Mouse (Mus musculus) hindbrain, embryonic 16.5 days (tissue): ENCODE results near the gene Ly75. TPM values are rescaled to one million over a fixed set of nuclear protein-coding genes. Genes with fewer than 3 reads are reported as not detected.

Source experiments
- ATAC-seq: fragments of 200-750 bp; cut with Nextera tagmentation; 2 replicates; pipeline ENCODE4 v1.8.0; 2017; ENCODE audit warnings: moderate TSS enrichment, moderate library complexity
- H3K27ac ChIP-seq: fragments of 300-500 bp; sonication (generic); 2 replicates; pipeline ENCODE4 v1.5.1; 2014; ENCODE audit warnings: low read depth, mild to moderate bottlenecking, control low read depth, low read length, moderate library complexity
- H3K27me3 ChIP-seq: fragments of 300-500 bp; sonication (generic); replicated peaks from 2 replicates; pipeline ENCODE4 v1.6.1; 2014; ENCODE audit warnings: low read length; ENCODE audit not compliant: control insufficient read depth, insufficient read depth
- H3K36me3 ChIP-seq: fragments of 300-500 bp; sonication (generic); 2 replicates; pipeline ENCODE4 v1.6.1; 2014; ENCODE audit warnings: mild to moderate bottlenecking, low read length, moderate library complexity, mixed read lengths; ENCODE audit not compliant: control insufficient read depth, insufficient read depth
- H3K4me1 ChIP-seq: fragments of 300-500 bp; sonication (generic); 2 replicates; pipeline ENCODE4 v1.6.1; 2014; ENCODE audit warnings: low read depth, low read length; ENCODE audit not compliant: control insufficient read depth, insufficient read depth
- H3K4me2 ChIP-seq: fragments of 300-500 bp; sonication (generic); 2 replicates; pipeline ENCODE4 v1.6.1; 2014; ENCODE audit warnings: mild to moderate bottlenecking, low read length, control low read depth, moderate library complexity
- H3K4me3 ChIP-seq: fragments of 300-500 bp; sonication (generic); 2 replicates; pipeline ENCODE4 v1.5.1; 2014; ENCODE audit warnings: mild to moderate bottlenecking, low read length, control low read depth, moderate library complexity
- H3K9ac ChIP-seq: fragments of 300-500 bp; sonication (generic); 2 replicates; pipeline ENCODE4 v1.6.1; 2014; ENCODE audit warnings: low read depth, mild to moderate bottlenecking, control low read depth, low read length, moderate library complexity
- H3K9me3 ChIP-seq: fragments of 300-500 bp; sonication (generic); 2 replicates; pipeline ENCODE4 v1.6.1; 2014; ENCODE audit warnings: mild to moderate bottlenecking, low read length, moderate library complexity; ENCODE audit not compliant: control insufficient read depth
- WGBS: fragments of 180-500 bp; shearing (Covaris S2); extraction: QIAGEN DNeasy Blood & Tissue Kit; methylation state at CpG from one replicate; pipeline ENCODE4 v1.1.7; 2014; 5-methylcytosine and 5-hydroxymethylcytosine counted together
- polyA plus RNA-seq: library from polyadenylated mRNA; unstranded; fragments of >200 nt; fragmentation: Nextera tagmentation; extraction: Ambion mirVana; gene quantifications from 2 replicates; pipeline ENCODE4 v1.2.1, GENCODE M21; 2015

Ly75 gene
- polyA plus RNA-seq, 1 experiment from 2014 or later: 1.9 TPM

GRCm38 (mm10) chr2:60283208-60283750 lies 99.8 kb downstream of the Ly75 start:
- no peak for ATAC-seq
- WGBS: 8% methylated on average over 9 of the region's 9 CpGs
- Histone ChIP-seq H3K27me3 (no peaks in the 10 kb centered on the region), H3K4me1 (peaks cover 8% of the 10 kb centered on the region; the same call in 1 of the 2 replicates), H3K4me3 (peak overlapping the region; percentile 54), H3K27ac (no peak overlapping the region), H3K9me3 (no peaks in the 10 kb centered on the region), H3K4me2 (peak overlapping the region; percentile 98), H3K36me3 (no peaks in the 10 kb centered on the region), H3K9ac (peak overlapping the region; percentile 70)

GRCm38 (mm10) chr2:60282625-60283024 lies 100.5 kb downstream of the Ly75 start:
- Histone ChIP-seq H3K27me3 (no peaks in the 10 kb centered on the region), H3K9ac (no peak overlapping the region), H3K4me2 (no peak overlapping the region), H3K9me3 (no peaks in the 10 kb centered on the region), H3K36me3 (no peaks in the 10 kb centered on the region), H3K4me1 (peaks cover 8% of the 10 kb centered on the region; the same call in 1 of the 2 replicates), H3K4me3 (no peak overlapping the region), H3K27ac (no peak overlapping the region)
- 76% methylated on average over 4 of the region's 4 CpGs for WGBS
- ATAC-seq: no peak

- H3K36me3 ChIP-seq: no peaks in the 10 kb centered on the region
- H3K4me2 ChIP-seq: no peak overlapping the region
- H3K9ac ChIP-seq: no peak overlapping the region
- ATAC-seq: no peak
- peaks cover 3% of the 10 kb centered on the region; the same call in 1 of the 2 replicates for H3K4me1 ChIP-seq
- no peaks in the 10 kb centered on the region for H3K9me3 ChIP-seq
- no peak overlapping the region for H3K4me3 ChIP-seq
- H3K27ac ChIP-seq: no peak overlapping the region
- 98% methylated on average over 4 of the region's 4 CpGs for WGBS
- H3K27me3 ChIP-seq: no peaks in the 10 kb centered on the region
Observed at GRCm38 (mm10) chr2:60278627-60279026, 104.5 kb downstream of the Ly75 start.

GRCm38 (mm10) chr2:60269856-60270479 lies 113.1 kb downstream of the Ly75 start:
- Histone ChIP-seq H3K4me3 (no peak overlapping the region), H3K36me3 (no peaks in the 10 kb centered on the region), H3K27ac (no peak overlapping the region), H3K4me2 (no peak overlapping the region), H3K9ac (no peak overlapping the region), H3K9me3 (no peaks in the 10 kb centered on the region), H3K27me3 (no peaks in the 10 kb centered on the region), H3K4me1 (no peaks in the 10 kb centered on the region)
- 95% methylated on average over 14 of the region's 14 CpGs for WGBS
- ATAC-seq: no peak

- H3K9ac ChIP-seq: no peak overlapping the region
- no peaks in the 10 kb centered on the region for H3K9me3 ChIP-seq
- 62% methylated on average over 1 of the region's 1 CpGs for WGBS
Observed at GRCm38 (mm10) chr2:60267567-60267966, 115.5 kb downstream of the Ly75 start.

GRCm38 (mm10) chr2:60260621-60261350 lies 122.3 kb downstream of the Ly75 start:
- no peak for ATAC-seq
- H3K36me3 ChIP-seq: no peaks in the 10 kb centered on the region
- H3K9ac ChIP-seq: no peak overlapping the region
- no peak overlapping the region for H3K4me3 ChIP-seq
- H3K4me2 ChIP-seq: no peak overlapping the region
- H3K27ac ChIP-seq: no peak overlapping the region
- no peaks in the 10 kb centered on the region for H3K27me3 ChIP-seq
- 82% methylated on average over 5 of the region's 5 CpGs for WGBS
- H3K4me1 ChIP-seq: no peaks in the 10 kb centered on the region
- H3K9me3 ChIP-seq: no peaks in the 10 kb centered on the region

More at GRCm38 (mm10) chr2:60267567-60267966, 115.5 kb downstream of the Ly75 start:
- H3K27ac ChIP-seq: no peak overlapping the region
- no peak overlapping the region for H3K4me2 ChIP-seq
- no peak overlapping the region for H3K4me3 ChIP-seq
- no peaks in the 10 kb centered on the region for H3K4me1 ChIP-seq
- no peak for ATAC-seq
- H3K36me3 ChIP-seq: no peaks in the 10 kb centered on the region
- H3K27me3 ChIP-seq: no peaks in the 10 kb centered on the region

- no peak for ATAC-seq
- no peak overlapping the region for H3K9ac ChIP-seq
- no peaks in the 10 kb centered on the region for H3K27me3 ChIP-seq
- H3K27ac ChIP-seq: no peak overlapping the region
- no peak overlapping the region for H3K4me2 ChIP-seq
- no peak overlapping the region for H3K4me3 ChIP-seq
- H3K9me3 ChIP-seq: no peaks in the 10 kb centered on the region
- H3K4me1 ChIP-seq: no peaks in the 10 kb centered on the region
- 97% methylated on average over 5 of the region's 5 CpGs for WGBS
- H3K36me3 ChIP-seq: peaks cover 3% of the 10 kb centered on the region; the same call in 1 of the 2 replicates
Observed at GRCm38 (mm10) chr2:60259186-60259585, 123.9 kb downstream of the Ly75 start.

- 82% methylated on average over 2 of the region's 2 CpGs for WGBS
- H3K27ac ChIP-seq: no peak overlapping the region
- H3K4me1 ChIP-seq: no peaks in the 10 kb centered on the region
- H3K36me3 ChIP-seq: peaks cover 3% of the 10 kb centered on the region; the same call in 1 of the 2 replicates
- no peak overlapping the region for H3K9ac ChIP-seq
- ATAC-seq: no peak
- H3K4me2 ChIP-seq: no peak overlapping the region
- no peak overlapping the region for H3K4me3 ChIP-seq
- no peaks in the 10 kb centered on the region for H3K9me3 ChIP-seq
- no peaks in the 10 kb centered on the region for H3K27me3 ChIP-seq
Observed at GRCm38 (mm10) chr2:60256751-60257150, 126.4 kb downstream of the Ly75 start.

- no peaks in the 10 kb centered on the region for H3K4me1 ChIP-seq
- peaks cover 8% of the 10 kb centered on the region; the same call in 1 of the 2 replicates for H3K36me3 ChIP-seq
- no peaks in the 10 kb centered on the region for H3K27me3 ChIP-seq
- no peak overlapping the region for H3K27ac ChIP-seq
- no peak overlapping the region for H3K4me2 ChIP-seq
- ATAC-seq: no peak
- no peak overlapping the region for H3K4me3 ChIP-seq
- no peak overlapping the region for H3K9ac ChIP-seq
- H3K9me3 ChIP-seq: no peaks in the 10 kb centered on the region
Observed at GRCm38 (mm10) chr2:60253506-60253905, 129.6 kb downstream of the Ly75 start.
